16 mouse cellular contexts compared by ENCODE assay signal in genomic region chr17:32729029-32729428, GRCm38 (mm10). TPM values are rescaled to one million over a fixed set of nuclear protein-coding genes. Genes with fewer than 3 reads are reported as not detected.
DNase-seq lines count a peak whose midpoint lies in the region; ATAC-seq and TF ChIP-seq lines count a peak whose summit lies in the region.
"Had no signal": no experiment of that assay in that cellular context is flagged by ENCODE, and none has a peak within 500 bp of the region (broad histone marks: within the 10 kb centered on the region; RNA-seq: fewer than 3 reads in every experiment).

No protein-coding gene starts in this region.

- no peak for TF ChIP-seq POLR2A in CH12.LX (IDR thresholded peaks at IDR 0.05; ENCODE audit: low read depth, low read length)
- TF ChIP-seq POLR2A in cortical plate, adult 2 months (IDR thresholded peaks at IDR 0.05; ENCODE audit: extremely low read depth, insufficient read depth, low read length) = no peak

- H3K4me3 ChIP-seq in forebrain, postnatal 0 days (ENCODE audit: low read depth, low read length) = no peak overlapping the region
- no peak overlapping the region for H3K4me3 ChIP-seq in forebrain, embryonic 13.5 days
- no peak overlapping the region for H3K4me3 ChIP-seq in liver, embryonic 14.5 days (ENCODE audit: insufficient read depth in 1 of 2, low read depth in 2 of 2, low read length in 2 of 2)
- no peak overlapping the region for H3K4me3 ChIP-seq in CH12.LX (replicated peaks in 1 of 3; ENCODE audit: low read depth in 2 of 3, low read length in 2 of 3, poor library complexity in 1 of 3)
- no peak overlapping the region for H3K4me3 ChIP-seq in cortical plate, adult 2 months (ENCODE audit: insufficient read depth, low read length)
- H3K4me3 ChIP-seq in neural tube, embryonic 15.5 days (replicated peaks) = no peak overlapping the region
- H3K4me3 ChIP-seq: hindbrain, embryonic 15.5 days had no signal

- no peak for TF ChIP-seq EP300 in liver, embryonic 14.5 days (IDR thresholded peaks at IDR 0.05; ENCODE audit: low read depth)
- TF ChIP-seq EP300 in CH12.LX (IDR thresholded peaks at IDR 0.05; ENCODE audit: low read length) = no peak

- no peaks in the 10 kb centered on the region for H3K36me3 ChIP-seq in forebrain, postnatal 0 days (ENCODE audit: insufficient read depth)
- no peaks in the 10 kb centered on the region for H3K36me3 ChIP-seq in forebrain, embryonic 13.5 days (ENCODE audit: poor library complexity, severe bottlenecking)
- no peaks in the 10 kb centered on the region for H3K36me3 ChIP-seq in liver, embryonic 14.5 days (replicated peaks; ENCODE audit: control insufficient read depth, insufficient read depth, low read depth)
- H3K36me3 ChIP-seq in CH12.LX (replicated peaks in 1 of 2; ENCODE audit: control insufficient read depth in 1 of 2, insufficient read depth in 1 of 2, low read length in 1 of 2) = no peaks in the 10 kb centered on the region
- H3K36me3 ChIP-seq in neural tube, embryonic 15.5 days = no peaks in the 10 kb centered on the region
- H3K36me3 ChIP-seq: hindbrain, embryonic 15.5 days had no signal

- H3K4me2 ChIP-seq in forebrain, postnatal 0 days (ENCODE audit: low read depth) = no peak overlapping the region
- no peak overlapping the region for H3K4me2 ChIP-seq in forebrain, embryonic 13.5 days
- no peak overlapping the region for H3K4me2 ChIP-seq in liver, embryonic 14.5 days (ENCODE audit: low read depth)
- no peak overlapping the region for H3K4me2 ChIP-seq in CH12.LX (ENCODE audit: insufficient read depth, low read depth, poor library complexity, severe bottlenecking)
- no peak overlapping the region for H3K4me2 ChIP-seq in neural tube, embryonic 15.5 days
- H3K4me2 ChIP-seq: heart, embryonic 11.5 days; hindbrain, embryonic 15.5 days had no signal

- no peaks in the 10 kb centered on the region for H3K9me3 ChIP-seq in forebrain, postnatal 0 days (ENCODE audit: low read length)
- no peaks in the 10 kb centered on the region; the same call in 1 of the 2 replicates for H3K9me3 ChIP-seq in forebrain, embryonic 13.5 days (replicated peaks)
- no peaks in the 10 kb centered on the region for H3K9me3 ChIP-seq in liver, embryonic 14.5 days (ENCODE audit: control insufficient read depth, low read length)
- H3K9me3 ChIP-seq in CH12.LX (replicated peaks; ENCODE audit: low read length) = no peaks in the 10 kb centered on the region
- 0 out of 2 replicates have a peak, but pooled peaks cover 3% of the 10 kb centered on the region for H3K9me3 ChIP-seq in neural tube, embryonic 15.5 days (replicated peaks)
- H3K9me3 ChIP-seq: hindbrain, embryonic 15.5 days had no signal

- no peak overlapping the region for H3K9ac ChIP-seq in forebrain, postnatal 0 days
- H3K9ac ChIP-seq in forebrain, embryonic 13.5 days = no peak overlapping the region
- no peak overlapping the region for H3K9ac ChIP-seq in liver, embryonic 14.5 days (replicated peaks)
- no peak overlapping the region for H3K9ac ChIP-seq in CH12.LX (ENCODE audit: insufficient read depth, low read depth)
- no peak overlapping the region for H3K9ac ChIP-seq in neural tube, embryonic 15.5 days (replicated peaks)
- H3K9ac ChIP-seq: hindbrain, embryonic 15.5 days had no signal

- H3K27me3 ChIP-seq in forebrain, postnatal 0 days (ENCODE audit: insufficient read depth, low read length) = no peaks in the 10 kb centered on the region
- H3K27me3 ChIP-seq in forebrain, embryonic 13.5 days = no peaks in the 10 kb centered on the region
- H3K27me3 ChIP-seq in liver, embryonic 14.5 days (ENCODE audit: control insufficient read depth, insufficient read depth, low read length) = no peaks in the 10 kb centered on the region
- H3K27me3 ChIP-seq in CH12.LX (replicated peaks) = no peaks in the 10 kb centered on the region
- H3K27me3 ChIP-seq in neural tube, embryonic 15.5 days (replicated peaks) = no peaks in the 10 kb centered on the region
- H3K27me3 ChIP-seq: hindbrain, embryonic 15.5 days had no signal

- no peaks in the 10 kb centered on the region for H3K79me2 ChIP-seq in CH12.LX (replicated peaks; ENCODE audit: control insufficient read depth, extremely low read depth, insufficient read depth, poor library complexity, severe bottlenecking)

- dilution Hi-C loops in CH12.LX (cut with MboI; ENCODE audit: extremely low pct_ligation_motif_present, extremely low pct_unique_long_range_greater_than_20kb, low sequenced_read_pairs) = no loop called here

- ATAC-seq in forebrain, postnatal 0 days = no peak
- ATAC-seq in forebrain, embryonic 13.5 days = no peak
- no peak for ATAC-seq in liver, embryonic 14.5 days (ENCODE audit: insufficient read depth)
- ATAC-seq in neural tube, embryonic 15.5 days (ENCODE audit: low FRiP score) = no peak

- DNase-seq in forebrain, postnatal 0 days = no peak
- no peak for DNase-seq in liver, embryonic 14.5 days (ENCODE audit: low read depth in 3 of 3, low spot score in 3 of 3)
- no peak for DNase-seq in liver
- DNase-seq in CH12.LX (ENCODE audit: extremely low read depth) = peak; percentile 40
- DNase-seq in B cell, adult 2 months = no peak
- DNase-seq: adrenal gland, postnatal 25 days; cerebellum, adult 9-10 months; left cerebral cortex, postnatal 4 days; lung, postnatal 14 days; thymus, adult 2 months had no signal

- TF ChIP-seq RAD21 in CH12.LX (IDR thresholded peaks at IDR 0.05; ENCODE audit: low read depth, low read length) = peak; percentile 70

- no peaks in the 10 kb centered on the region for H3K4me1 ChIP-seq in forebrain, postnatal 0 days (ENCODE audit: insufficient read depth)
- no peaks in the 10 kb centered on the region for H3K4me1 ChIP-seq in forebrain, embryonic 13.5 days
- no peaks in the 10 kb centered on the region for H3K4me1 ChIP-seq in liver, embryonic 14.5 days (replicated peaks; ENCODE audit: control insufficient read depth in 2 of 2, insufficient read depth in 2 of 2, low read length in 1 of 2)
- peaks cover 0 to 6% of the 10 kb centered on the region in 2 experiments; a peak in 1 of 4 replicates for H3K4me1 ChIP-seq in CH12.LX (ENCODE audit: control insufficient read depth in 1 of 2, insufficient read depth in 2 of 2)
- no peaks in the 10 kb centered on the region for H3K4me1 ChIP-seq in cortical plate, adult 2 months (ENCODE audit: control insufficient read depth, insufficient read depth, low read length)
- no peaks in the 10 kb centered on the region for H3K4me1 ChIP-seq in neural tube, embryonic 15.5 days
- H3K4me1 ChIP-seq: hindbrain, embryonic 15.5 days had no signal

- H3K27ac ChIP-seq in forebrain, postnatal 0 days (ENCODE audit: low read depth, low read length) = no peak overlapping the region
- no peak overlapping the region for H3K27ac ChIP-seq in forebrain, embryonic 13.5 days
- no peak overlapping the region for H3K27ac ChIP-seq in liver, embryonic 14.5 days
- no peak overlapping the region for H3K27ac ChIP-seq in CH12.LX (ENCODE audit: insufficient read depth, low read depth)
- H3K27ac ChIP-seq in cortical plate, adult 2 months (ENCODE audit: insufficient read depth, low read length) = no peak overlapping the region
- no peak overlapping the region for H3K27ac ChIP-seq in neural tube, embryonic 15.5 days (replicated peaks)
- H3K27ac ChIP-seq: hindbrain, embryonic 15.5 days had no signal

- in situ Hi-C loops in CH12.LX (cut with MboI; ENCODE audit: low pct_ligation_motif_present, low pct_unique_long_range_greater_than_20kb, low sequenced_read_pairs) = no loop called here

- WGBS in forebrain, postnatal 0 days = 77% methylated on average over 3 of the region's 3 CpGs
- 72% methylated on average over 3 of the region's 3 CpGs for WGBS in forebrain, embryonic 13.5 days
- WGBS in liver, embryonic 14.5 days (ENCODE audit: insufficient replicate concordance) = 46% methylated on average over 3 of the region's 3 CpGs
- 73% methylated on average over 3 of the region's 3 CpGs for WGBS in neural tube, embryonic 15.5 days

- peak; percentile 36 for TF ChIP-seq CTCF in forebrain, postnatal 0 days (IDR thresholded peaks at IDR 0.05; ENCODE audit: low read depth)
- peak; percentile 34; the same call in 1 of the 2 replicates for TF ChIP-seq CTCF in liver, embryonic 14.5 days (IDR thresholded peaks at IDR 0.05; ENCODE audit: low read depth)
- TF ChIP-seq CTCF in CH12.LX (conservative IDR thresholded peaks at IDR 0.05 in 1 of 2, IDR thresholded peaks at IDR 0.05 in 1 of 2; ENCODE audit: low read depth in 2 of 2, low read length in 2 of 2) = peak; percentile 44 to 66
- peak; percentile 26; the same call in 1 of the 2 replicates for TF ChIP-seq CTCF in cortical plate, adult 2 months (IDR thresholded peaks at IDR 0.05; ENCODE audit: extremely low read depth, insufficient read depth, low read length)

TF ChIP-seq in CH12.LX, 34 proteins besides CTCF, POLR2A, EP300 and RAD21 (continues in another document):
- TF ChIP-seq MAX (IDR thresholded peaks at IDR 0.05; ENCODE audit: low read length) (no peak), ZMIZ1 (IDR thresholded peaks at IDR 0.05; ENCODE audit: low read depth, low read length) (no peak), MXI1 (IDR thresholded peaks at IDR 0.05; ENCODE audit: low read depth, low read length) (no peak), MYC (IDR thresholded peaks at IDR 0.05; ENCODE audit: low read depth, low read length) (no peak), ZKSCAN1 (IDR thresholded peaks at IDR 0.05; ENCODE audit: borderline replicate concordance, low read depth, low read length) (no peak)

RNA-seq across cellular contexts. Expression of gene Cyp4f15, which starts 43.6 kb away (rescaled TPM):
- total RNA-seq in forebrain, postnatal 0 days (2014; rRNA removed) = 4.2 and 9.0 TPM in 2 replicates
- polyA plus RNA-seq in forebrain, postnatal 0 days (2015; fragmentation: Nextera tagmentation; extraction: Ambion mirVana) = 1.6 and 2.9 TPM in 2 replicates
- 0.84 and 1.4 TPM in 2 replicates for polyA plus RNA-seq in forebrain, embryonic 13.5 days (2015; fragmentation: Nextera tagmentation; extraction: Ambion mirVana)
- 3.9 and 4.4 TPM in 2 replicates for polyA plus RNA-seq in liver, embryonic 14.5 days (2012; rRNA removed)
- 2.3 and 3.0 TPM in 2 replicates for polyA plus RNA-seq in liver, embryonic 14.5 days (2014; fragmentation: Nextera tagmentation; extraction: Ambion mirVana)
- total RNA-seq in CH12.LX (2012; rRNA removed) (not detected in 2 replicates), CH12.LX (2014; rRNA removed) (not detected in 2 replicates)
- polyA plus RNA-seq in CH12.LX (2012; ENCODE audit: insufficient read length, low read depth) = not detected in 2 replicates
- 29.2 and 29.5 TPM in 2 replicates for polyA plus RNA-seq in cortical plate, adult 2 months (2012; rRNA removed)
- 1.4 and 1.5 TPM in 2 replicates for polyA plus RNA-seq in neural tube, embryonic 15.5 days (2015; fragmentation: Nextera tagmentation; extraction: Ambion mirVana)
- total RNA-seq: monocyte, adult 5-6 weeks had no signal

RNA-seq across cellular contexts. Expression of gene Zfp871, which starts 59.1 kb away (rescaled TPM):
- total RNA-seq in forebrain, postnatal 0 days (2014; rRNA removed) = 31.6 and 40.2 TPM in 2 replicates
- 26.0 and 51.2 TPM in 2 replicates for polyA plus RNA-seq in forebrain, postnatal 0 days (2015; fragmentation: Nextera tagmentation; extraction: Ambion mirVana)
- 42.7 and 53.4 TPM in 2 replicates for polyA plus RNA-seq in forebrain, embryonic 13.5 days (2015; fragmentation: Nextera tagmentation; extraction: Ambion mirVana)
- polyA plus RNA-seq in liver, embryonic 14.5 days (2012; rRNA removed) = 7.4 and 8.0 TPM in 2 replicates
- 9.4 and 10.6 TPM in 2 replicates for polyA plus RNA-seq in liver, embryonic 14.5 days (2014; fragmentation: Nextera tagmentation; extraction: Ambion mirVana)
- total RNA-seq in CH12.LX (2012; rRNA removed) = 9.8 and 11.3 TPM in 2 replicates
- 9.0 and 9.3 TPM in 2 replicates for total RNA-seq in CH12.LX (2014; rRNA removed)
- 10.6 and 13.4 TPM in 2 replicates for polyA plus RNA-seq in CH12.LX (2012; ENCODE audit: insufficient read length, low read depth)
- polyA plus RNA-seq in cortical plate, adult 2 months (2012; rRNA removed) = 26.3 and 27.4 TPM in 2 replicates
- polyA plus RNA-seq in neural tube, embryonic 15.5 days (2015; fragmentation: Nextera tagmentation; extraction: Ambion mirVana) = 35.2 and 37.6 TPM in 2 replicates
